Mouse (Mus musculus) cerebellum, adult 2 months (tissue): ENCODE data around the gene Fam78b. TPM values are rescaled to one million over a fixed set of nuclear protein-coding genes. Genes with fewer than 3 reads are reported as not detected.
A peak's percentile ranks its signal among the peaks of the same experiment; 100 is the strongest.

ENCODE experiments used
- DNase-seq, 2 experiments: peaks; one replicate each; pipeline ENCODE4 v3.0.0; 2021
- H3K27ac ChIP-seq: fragments of 200-500 bp; 2 replicates; pipeline ENCODE4 v1.5.1; 2012; ENCODE audit warnings: low read length, control low read depth, inconsistent platforms; ENCODE audit not compliant: insufficient read depth
- H3K27me3 ChIP-seq: fragments of 200-500 bp; 2 replicates; pipeline ENCODE4 v1.6.1; 2012; ENCODE audit warnings: inconsistent platforms, mild to moderate bottlenecking, low read length, moderate library complexity; ENCODE audit not compliant: control insufficient read depth, insufficient read depth
- H3K4me1 ChIP-seq: fragments of 200-500 bp; 2 replicates; pipeline ENCODE4 v1.6.1; 2011; ENCODE audit warnings: low read length; ENCODE audit not compliant: control insufficient read depth, insufficient read depth
- H3K4me3 ChIP-seq: fragments of 200-500 bp; replicated peaks from 2 replicates; pipeline ENCODE3; 2011; ENCODE audit warnings: mild to moderate bottlenecking, low read depth, low read length, control low read depth; ENCODE audit not compliant: insufficient read depth
- CTCF ChIP-seq: fragments of 200-500 bp; IDR thresholded peaks from 2 replicates; pipeline ENCODE4 v1.5.1; 2011; ENCODE audit warnings: low read depth, mild to moderate bottlenecking, control low read depth, low read length, moderate library complexity, borderline replicate concordance; ENCODE audit not compliant: insufficient read depth
- POLR2A ChIP-seq: fragments of 200-500 bp; IDR thresholded peaks from 2 replicates; pipeline ENCODE4 v1.6.1; 2011; ENCODE audit warnings: low read length, control low read depth, borderline replicate concordance; ENCODE audit not compliant: insufficient read depth
- WGBS: fragments of 180-500 bp; shearing (Covaris S2); methylation state at CpG from one replicate; pipeline ENCODE4 v1.1.7; 2018; 5-methylcytosine and 5-hydroxymethylcytosine counted together
- polyA plus RNA-seq: library from polyadenylated mRNA; depleted of rRNA; stranded (reverse); fragments of >200 nt; gene quantifications from 2 replicates; pipeline ENCODE4 v1.2.3, GENCODE M21; 2012

Gene Fam78b
- polyA plus RNA-seq, 1 experiment = 27.5 TPM

- peaks cover 17% of the 10 kb centered on the region; the same call in 1 of the 2 replicates for H3K4me1 ChIP-seq
- H3K27ac ChIP-seq = no peak overlapping the region
- TF ChIP-seq POLR2A = no peak
- TF ChIP-seq CTCF = no peak
- no peaks in the 10 kb centered on the region for H3K27me3 ChIP-seq
- peak in 1 of 2 experiments; percentile 33 for DNase-seq
- H3K4me3 ChIP-seq = no peak overlapping the region
Observed at GRCm38 (mm10) chr1:167084330-167084729, 83.1 kb downstream of the Fam78b start.

- no peaks in the 10 kb centered on the region for H3K27me3 ChIP-seq
- no peak for DNase-seq
- no peak overlapping the region for H3K4me3 ChIP-seq
- H3K4me1 ChIP-seq = peaks cover 17% of the 10 kb centered on the region; the same call in 1 of the 2 replicates
- TF ChIP-seq POLR2A (no peak), CTCF (no peak)
- 54% methylated on average over 4 of the region's 4 CpGs for WGBS
- H3K27ac ChIP-seq = no peak overlapping the region
Observed at GRCm38 (mm10) chr1:167085461-167085860, 84.2 kb downstream of the Fam78b start.

- TF ChIP-seq POLR2A (no peak), CTCF (no peak)
- no peak overlapping the region for H3K4me3 ChIP-seq
- 84% methylated on average over 6 of the region's 6 CpGs for WGBS
- H3K4me1 ChIP-seq = no peaks in the 10 kb centered on the region
- H3K27me3 ChIP-seq = no peaks in the 10 kb centered on the region
- no peak overlapping the region for H3K27ac ChIP-seq
- no peak for DNase-seq
Observed at GRCm38 (mm10) chr1:167090466-167090865, 89.2 kb downstream of the Fam78b start.

- Histone ChIP-seq H3K27ac (no peak overlapping the region), H3K4me3 (no peak overlapping the region), H3K4me1 (peaks cover 1% of the 10 kb centered on the region; the same call in 1 of the 2 replicates), H3K27me3 (no peaks in the 10 kb centered on the region)
- no peak for DNase-seq
- 55% methylated on average over 3 of the region's 3 CpGs for WGBS
- TF ChIP-seq CTCF (no peak), POLR2A (no peak)
Observed at GRCm38 (mm10) chr1:167093551-167093950, 92.3 kb downstream of the Fam78b start.

GRCm38 (mm10) chr1:167094589-167095148 is 93.5 kb downstream of the Fam78b start:
- Histone ChIP-seq H3K4me1 (peaks cover 7% of the 10 kb centered on the region; the same call in 1 of the 2 replicates), H3K4me3 (no peak overlapping the region), H3K27me3 (no peaks in the 10 kb centered on the region), H3K27ac (no peak overlapping the region)
- TF ChIP-seq POLR2A = no peak
- 89% methylated on average over 10 of the region's 10 CpGs for WGBS
- no peak for DNase-seq

- H3K4me1 ChIP-seq = peaks cover 7% of the 10 kb centered on the region; the same call in 1 of the 2 replicates
- TF ChIP-seq CTCF (no peak), POLR2A (no peak)
- 8% methylated on average over 7 of the region's 7 CpGs for WGBS
- H3K27ac ChIP-seq = no peak overlapping the region
- no peak overlapping the region for H3K4me3 ChIP-seq
- DNase-seq = peak; percentile 82 to 91
- no peaks in the 10 kb centered on the region for H3K27me3 ChIP-seq
Observed at GRCm38 (mm10) chr1:167098741-167099140, 97.5 kb downstream of the Fam78b start.

GRCm38 (mm10) chr1:167102046-167102445 is 100.8 kb downstream of the Fam78b start:
- DNase-seq = no peak
- TF ChIP-seq CTCF (no peak), POLR2A (no peak)
- Histone ChIP-seq H3K27ac (no peak overlapping the region), H3K27me3 (no peaks in the 10 kb centered on the region), H3K4me1 (peaks cover 7% of the 10 kb centered on the region; the same call in 1 of the 2 replicates), H3K4me3 (no peak overlapping the region)
- WGBS = 73% methylated on average over 8 of the region's 8 CpGs

- DNase-seq = no peak
- no peak for TF ChIP-seq POLR2A
- TF ChIP-seq CTCF = no peak
- H3K27ac ChIP-seq = no peak overlapping the region
- H3K27me3 ChIP-seq = no peaks in the 10 kb centered on the region
- WGBS = 88% methylated on average over 9 of the region's 9 CpGs
- H3K4me1 ChIP-seq = peaks cover 7% of the 10 kb centered on the region; the same call in 1 of the 2 replicates
- H3K4me3 ChIP-seq = no peak overlapping the region
Observed at GRCm38 (mm10) chr1:167102566-167102965, 101.3 kb downstream of the Fam78b start.
